Mouse (Mus musculus): ENCODE measurements around the gene Ikbke. TPM values are rescaled to one million over a fixed set of nuclear protein-coding genes. Genes with fewer than 3 reads are reported as not detected.

Ikbke gene
- polyA plus RNA-seq, 1 experiment from 2014 or later = 0.73 TPM

- WGBS = 82% methylated on average over 6 of the region's 6 CpGs
- H3K4me1 ChIP-seq (ENCODE audit: control insufficient read depth, insufficient read depth, low read length) = no peaks in the 10 kb centered on the region
- no peak overlapping the region for H3K27ac ChIP-seq (ENCODE audit: low read length)
- no peak for ATAC-seq
- H3K9me3 ChIP-seq (replicated peaks; ENCODE audit: control insufficient read depth, low read length, poor library complexity, severe bottlenecking) = no peaks in the 10 kb centered on the region
- no peak overlapping the region for H3K4me3 ChIP-seq (ENCODE audit: low read depth, low read length)
- no peak overlapping the region for H3K4me2 ChIP-seq (ENCODE audit: low read length)
- H3K36me3 ChIP-seq (ENCODE audit: control insufficient read depth, insufficient read depth, low read length) = no peaks in the 10 kb centered on the region
- H3K27me3 ChIP-seq (ENCODE audit: control insufficient read depth, insufficient read depth, low read depth, low read length) = no peaks in the 10 kb centered on the region
- no peak overlapping the region for H3K9ac ChIP-seq (ENCODE audit: low read depth, low read length)
Measured at GRCm38 (mm10) chr1:131213361-131213760, 66.0 kb downstream of the Ikbke start.

- 89% methylated on average over 5 of the region's 5 CpGs for WGBS
- H3K9me3 ChIP-seq (replicated peaks; ENCODE audit: control insufficient read depth, low read length, poor library complexity, severe bottlenecking) = no peaks in the 10 kb centered on the region
- H3K36me3 ChIP-seq (ENCODE audit: control insufficient read depth, insufficient read depth, low read length) = no peaks in the 10 kb centered on the region
- H3K4me1 ChIP-seq (ENCODE audit: control insufficient read depth, insufficient read depth, low read length) = no peaks in the 10 kb centered on the region
- H3K4me3 ChIP-seq (ENCODE audit: low read depth, low read length) = no peak overlapping the region
- no peaks in the 10 kb centered on the region for H3K27me3 ChIP-seq (ENCODE audit: control insufficient read depth, insufficient read depth, low read depth, low read length)
- H3K9ac ChIP-seq (ENCODE audit: low read depth, low read length) = no peak overlapping the region
- no peak for ATAC-seq
- H3K27ac ChIP-seq (ENCODE audit: low read length) = no peak overlapping the region
- H3K4me2 ChIP-seq (ENCODE audit: low read length) = no peak overlapping the region
Measured at GRCm38 (mm10) chr1:131212956-131213355, 66.5 kb downstream of the Ikbke start.

- Histone ChIP-seq H3K36me3 (ENCODE audit: control insufficient read depth, insufficient read depth, low read length) (no peaks in the 10 kb centered on the region), H3K9me3 (replicated peaks; ENCODE audit: control insufficient read depth, low read length, poor library complexity, severe bottlenecking) (no peaks in the 10 kb centered on the region), H3K9ac (ENCODE audit: low read depth, low read length) (no peak overlapping the region), H3K4me1 (ENCODE audit: control insufficient read depth, insufficient read depth, low read length) (no peaks in the 10 kb centered on the region), H3K4me3 (ENCODE audit: low read depth, low read length) (no peak overlapping the region), H3K27ac (ENCODE audit: low read length) (no peak overlapping the region), H3K27me3 (ENCODE audit: control insufficient read depth, insufficient read depth, low read depth, low read length) (no peaks in the 10 kb centered on the region), H3K4me2 (ENCODE audit: low read length) (no peak overlapping the region)
- ATAC-seq = no peak
- WGBS = 94% methylated on average over 1 of the region's 1 CpGs
Measured at GRCm38 (mm10) chr1:131211655-131212054, 67.8 kb downstream of the Ikbke start.

GRCm38 (mm10) chr1:131209971-131210426, 69.4 kb downstream of the Ikbke start:
- no peaks in the 10 kb centered on the region for H3K4me1 ChIP-seq (ENCODE audit: control insufficient read depth, insufficient read depth, low read length)
- H3K4me2 ChIP-seq (ENCODE audit: low read length) = no peak overlapping the region
- no peaks in the 10 kb centered on the region for H3K27me3 ChIP-seq (ENCODE audit: control insufficient read depth, insufficient read depth, low read depth, low read length)
- no peaks in the 10 kb centered on the region for H3K9me3 ChIP-seq (replicated peaks; ENCODE audit: control insufficient read depth, low read length, poor library complexity, severe bottlenecking)
- no peaks in the 10 kb centered on the region for H3K36me3 ChIP-seq (ENCODE audit: control insufficient read depth, insufficient read depth, low read length)
- 0 out of 2 replicates have a peak overlapping the region, but pooled peaks have one; percentile 12 for H3K27ac ChIP-seq (ENCODE audit: low read length)
- no peak for ATAC-seq
- WGBS = 59% methylated on average over 8 of the region's 8 CpGs
- no peak overlapping the region for H3K9ac ChIP-seq (ENCODE audit: low read depth, low read length)
- no peak overlapping the region for H3K4me3 ChIP-seq (ENCODE audit: low read depth, low read length)

GRCm38 (mm10) chr1:131208800-131209199, 70.6 kb downstream of the Ikbke start:
- no peak overlapping the region for H3K27ac ChIP-seq (ENCODE audit: low read length)

GRCm38 (mm10) chr1:131208081-131208480, 71.3 kb downstream of the Ikbke start:
- H3K27me3 ChIP-seq (ENCODE audit: control insufficient read depth, insufficient read depth, low read depth, low read length) = no peaks in the 10 kb centered on the region
- no peaks in the 10 kb centered on the region for H3K36me3 ChIP-seq (ENCODE audit: control insufficient read depth, insufficient read depth, low read length)
- no peaks in the 10 kb centered on the region for H3K4me1 ChIP-seq (ENCODE audit: control insufficient read depth, insufficient read depth, low read length)
- H3K4me3 ChIP-seq (ENCODE audit: low read depth, low read length) = no peak overlapping the region
- H3K9me3 ChIP-seq (replicated peaks; ENCODE audit: control insufficient read depth, low read length, poor library complexity, severe bottlenecking) = no peaks in the 10 kb centered on the region
- 90% methylated on average over 5 of the region's 5 CpGs for WGBS
- ATAC-seq = no peak
- no peak overlapping the region for H3K27ac ChIP-seq (ENCODE audit: low read length)
- H3K4me2 ChIP-seq (ENCODE audit: low read length) = no peak overlapping the region
- no peak overlapping the region for H3K9ac ChIP-seq (ENCODE audit: low read depth, low read length)

More at GRCm38 (mm10) chr1:131208800-131209199, 70.6 kb downstream of the Ikbke start:
- no peaks in the 10 kb centered on the region for H3K36me3 ChIP-seq (ENCODE audit: control insufficient read depth, insufficient read depth, low read length)
- no peaks in the 10 kb centered on the region for H3K27me3 ChIP-seq (ENCODE audit: control insufficient read depth, insufficient read depth, low read depth, low read length)
- no peak overlapping the region for H3K4me2 ChIP-seq (ENCODE audit: low read length)
- H3K4me1 ChIP-seq (ENCODE audit: control insufficient read depth, insufficient read depth, low read length) = no peaks in the 10 kb centered on the region
- WGBS = 60% methylated on average over 6 of the region's 6 CpGs
- no peak; the same call in 1 of the 2 replicates for ATAC-seq
- H3K4me3 ChIP-seq (ENCODE audit: low read depth, low read length) = no peak overlapping the region
- 0 out of 2 replicates have a peak overlapping the region, but pooled peaks have one; percentile 10 for H3K9ac ChIP-seq (ENCODE audit: low read depth, low read length)
- no peaks in the 10 kb centered on the region for H3K9me3 ChIP-seq (replicated peaks; ENCODE audit: control insufficient read depth, low read length, poor library complexity, severe bottlenecking)

- no peaks in the 10 kb centered on the region for H3K27me3 ChIP-seq (ENCODE audit: control insufficient read depth, insufficient read depth, low read depth, low read length)
- no peaks in the 10 kb centered on the region for H3K4me1 ChIP-seq (ENCODE audit: control insufficient read depth, insufficient read depth, low read length)
- H3K9me3 ChIP-seq (replicated peaks; ENCODE audit: control insufficient read depth, low read length, poor library complexity, severe bottlenecking) = no peaks in the 10 kb centered on the region
- H3K4me3 ChIP-seq (ENCODE audit: low read depth, low read length) = no peak overlapping the region
- H3K4me2 ChIP-seq (ENCODE audit: low read length) = no peak overlapping the region
- H3K36me3 ChIP-seq (ENCODE audit: control insufficient read depth, insufficient read depth, low read length) = no peaks in the 10 kb centered on the region
- no peak overlapping the region for H3K9ac ChIP-seq (ENCODE audit: low read depth, low read length)
- H3K27ac ChIP-seq (ENCODE audit: low read length) = no peak overlapping the region
- peak; percentile 46; the same call in 1 of the 2 replicates for ATAC-seq
- WGBS = 7% methylated on average over 5 of the region's 5 CpGs
Measured at GRCm38 (mm10) chr1:131207531-131207930, 71.9 kb downstream of the Ikbke start.

- no peak for ATAC-seq
- no peak overlapping the region for H3K27ac ChIP-seq (ENCODE audit: low read length)
- no peak overlapping the region for H3K9ac ChIP-seq (ENCODE audit: low read depth, low read length)
- no peak overlapping the region for H3K4me2 ChIP-seq (ENCODE audit: low read length)
- H3K4me3 ChIP-seq (ENCODE audit: low read depth, low read length) = no peak overlapping the region
- WGBS = 88% methylated on average over 5 of the region's 5 CpGs
- no peaks in the 10 kb centered on the region for H3K4me1 ChIP-seq (ENCODE audit: control insufficient read depth, insufficient read depth, low read length)
- no peaks in the 10 kb centered on the region for H3K9me3 ChIP-seq (replicated peaks; ENCODE audit: control insufficient read depth, low read length, poor library complexity, severe bottlenecking)
- H3K36me3 ChIP-seq (ENCODE audit: control insufficient read depth, insufficient read depth, low read length) = no peaks in the 10 kb centered on the region
- no peaks in the 10 kb centered on the region for H3K27me3 ChIP-seq (ENCODE audit: control insufficient read depth, insufficient read depth, low read depth, low read length)
Measured at GRCm38 (mm10) chr1:131206342-131206741, 73.1 kb downstream of the Ikbke start.

- no peak overlapping the region for H3K4me3 ChIP-seq (ENCODE audit: low read depth, low read length)
- no peak overlapping the region for H3K4me2 ChIP-seq (ENCODE audit: low read length)
- no peak overlapping the region for H3K9ac ChIP-seq (ENCODE audit: low read depth, low read length)
- no peaks in the 10 kb centered on the region; the same call in 1 of the 2 replicates for H3K4me1 ChIP-seq (ENCODE audit: control insufficient read depth, insufficient read depth, low read length)
- 79% methylated on average over 8 of the region's 8 CpGs for WGBS
- no peaks in the 10 kb centered on the region for H3K36me3 ChIP-seq (ENCODE audit: control insufficient read depth, insufficient read depth, low read length)
- H3K27ac ChIP-seq (ENCODE audit: low read length) = no peak overlapping the region
- H3K9me3 ChIP-seq (replicated peaks; ENCODE audit: control insufficient read depth, low read length, poor library complexity, severe bottlenecking) = no peaks in the 10 kb centered on the region
- H3K27me3 ChIP-seq (ENCODE audit: control insufficient read depth, insufficient read depth, low read depth, low read length) = no peaks in the 10 kb centered on the region
- ATAC-seq = no peak
Measured at GRCm38 (mm10) chr1:131204461-131204860, 74.9 kb downstream of the Ikbke start.

Data from midbrain, embryonic 16.5 days (tissue).